Mouse (Mus musculus): ENCODE measurements around the gene Aaed1.
"Not testable (repeated sequence)": the region's sequence is repeated elsewhere in the genome, so short reads cannot be mapped to it uniquely, and the experiment has no call there.

GRCm38 (mm10) chr13:64254185-64254584 is 58.3 kb downstream of the Aaed1 start:
- not testable (repeated sequence) for TF ChIP-seq GATA1 (IDR thresholded peaks at IDR 0.05; ENCODE audit: borderline replicate concordance, low read length); CTCF (IDR thresholded peaks at IDR 0.05; ENCODE audit: low read depth, low read length); POLR2AphosphoS5 (IDR thresholded peaks at IDR 0.05; ENCODE audit: insufficient replicate concordance, low read depth, low read length); TAL1 (conservative IDR thresholded peaks at IDR 0.05; ENCODE audit: low read depth, low read length); GATA2 (IDR thresholded peaks at IDR 0.05; ENCODE audit: borderline replicate concordance, low read depth, low read length)

Measured in G1E (cell line).